Mouse (Mus musculus) spleen, adult 2 months (tissue): ENCODE data around the gene Vdr.

ENCODE experiments used
- CTCF ChIP-seq: fragments of 200-500 bp; IDR thresholded peaks from 2 replicates; pipeline ENCODE4 v1.5.1; 2011; ENCODE audit warnings: mild to moderate bottlenecking, inconsistent platforms; ENCODE audit not compliant: insufficient read depth, insufficient read length, insufficient replicate concordance; ENCODE audit errors: extremely low read depth
- POLR2A ChIP-seq: fragments of 200-500 bp; IDR thresholded peaks from 2 replicates; pipeline ENCODE4 v1.6.1; 2011; ENCODE audit warnings: low read depth, low read length, inconsistent platforms

DNA sequence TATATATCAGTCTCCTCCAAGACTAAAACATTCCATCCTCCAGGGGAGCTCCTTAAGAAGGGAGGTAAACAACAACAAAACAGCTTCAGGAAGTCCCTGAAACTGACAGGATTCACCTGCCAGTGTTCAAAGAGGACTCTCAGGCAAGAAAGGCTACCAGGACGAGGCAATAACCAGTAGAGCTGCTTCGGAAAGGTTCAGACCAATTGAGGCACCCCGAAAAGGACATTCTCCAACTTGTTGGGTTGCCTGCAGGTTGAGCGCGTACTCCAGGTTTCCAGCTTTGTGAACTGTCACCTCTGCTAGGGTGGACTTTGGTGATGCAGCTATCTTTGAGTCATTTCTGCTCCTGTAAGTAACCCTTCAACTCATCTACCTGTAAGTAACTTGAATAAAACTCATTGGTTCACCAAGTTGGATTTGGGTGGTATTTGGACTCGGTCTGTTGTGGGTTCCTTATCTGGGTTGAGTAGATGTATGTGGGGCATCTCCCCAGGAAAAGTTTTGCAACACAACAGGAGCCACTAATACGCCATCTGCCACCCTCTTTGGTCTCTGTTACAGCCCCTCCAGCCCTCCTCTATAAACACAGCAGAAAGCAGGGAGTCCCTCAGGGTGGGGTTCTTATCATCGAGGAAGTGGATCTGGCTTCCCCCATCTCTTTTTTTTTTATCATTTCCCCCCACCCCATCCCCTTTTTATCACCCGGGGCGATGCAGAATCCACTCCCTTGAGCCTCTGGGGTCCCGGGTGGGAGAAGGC lies 64.1 kb downstream of the Vdr start:
- TF ChIP-seq POLR2A = no peak
- TF ChIP-seq CTCF = no peak
